Mouse (Mus musculus) gastrocnemius, postnatal 36 days (tissue): ENCODE data around the gene Hist1h2bq. TPM values are rescaled to one million over a fixed set of nuclear protein-coding genes. Genes with fewer than 3 reads are reported as not detected.

Experiments
- DNase-seq, 2 experiments: peaks; one replicate each; pipeline ENCODE4 v3.0.0; 2022
- intact Hi-C: fragments of 180-260 bp; cut with DNase I; formaldehyde crosslinking; loops from one replicate; pipeline ENCODE4 v1.15.1; 2025
- total RNA-seq, 2 experiments: library from RNA; stranded (reverse); gene quantifications; 2 replicates each; pipeline ENCODE4 v1.2.3; 2021

Hist1h2bq gene
- total RNA-seq, 2 experiments from 2014 or later: 18.8 to 22.7 TPM

GRCm38 (mm10) chr13:21790601-21791283 lies 19.3 kb downstream of the Hist1h2bq start:
- DNase-seq: no peak
- intact Hi-C loops: no loop called here

GRCm38 (mm10) chr13:21789925-21790324 lies 20.1 kb downstream of the Hist1h2bq start:
- no peak for DNase-seq
- intact Hi-C loops: loop anchor here (10.0 kb wide), 1 partner anchor 75 kb away; the partner anchor contains the start of genes Hist1h2ai, Hist1h2bl and Hist1h3h

- intact Hi-C loops: loop anchor here (10.0 kb wide), 1 partner anchor 73 kb away; the partner anchor contains the start of genes Hist1h2ai, Hist1h2bl and Hist1h3h
- no peak for DNase-seq
Measured at GRCm38 (mm10) chr13:21787760-21788593, 22.0 kb downstream of the Hist1h2bq start.

GRCm38 (mm10) chr13:21786899-21787629 lies 22.9 kb downstream of the Hist1h2bq start, which contains the start of the genes Hist1h2an and Hist1h2bp:
TSS of gene Hist1h2an (minus strand) at chr13:21787218.
TSS of gene Hist1h2bp (plus strand) at chr13:21787461.
- DNase-seq: peak; percentile 62 to 70
- intact Hi-C loops: loop anchor here (10.0 kb wide), 1 partner anchor 72 kb away; the partner anchor contains the start of genes Hist1h2ai, Hist1h2bl and Hist1h3h

GRCm38 (mm10) chr13:21786189-21786898 lies 23.7 kb downstream of the Hist1h2bq start:
- intact Hi-C loops: loop anchor here (10.0 kb wide), 1 partner anchor 72 kb away; the partner anchor contains the start of genes Hist1h2ai, Hist1h2bl and Hist1h3h

GRCm38 (mm10) chr13:21784311-21784710 lies 25.7 kb downstream of the Hist1h2bq start:
- intact Hi-C loops: loop anchor here (10.0 kb wide), 1 partner anchor 70 kb away; the partner anchor contains the start of genes Hist1h2ai, Hist1h2bl and Hist1h3h
- DNase-seq: no peak

More at GRCm38 (mm10) chr13:21786189-21786898, 23.7 kb downstream of the Hist1h2bq start:
- no peak for DNase-seq

GRCm38 (mm10) chr13:21783734-21784161 lies 26.2 kb downstream of the Hist1h2bq start:
- intact Hi-C loops: loop anchor here (10.0 kb wide), 1 partner anchor 69 kb away; the partner anchor contains the start of genes Hist1h2ai, Hist1h2bl and Hist1h3h
- no peak for DNase-seq

- intact Hi-C loops: loop anchor here (10.0 kb wide), 1 partner anchor 68 kb away; the partner anchor contains the start of genes Hist1h2ai, Hist1h2bl and Hist1h3h
- DNase-seq: peak in 1 of 2 experiments; percentile 22
Measured at GRCm38 (mm10) chr13:21783255-21783617, 26.8 kb downstream of the Hist1h2bq start, which contains the start of gene Hist1h3i. TSS of gene Hist1h3i (minus strand) at chr13:21783370.

- DNase-seq: peak in 1 of 2 experiments; percentile 15
- intact Hi-C loops: loop anchor here (10.0 kb wide), 1 partner anchor 68 kb away; the partner anchor contains the start of genes Hist1h2ai, Hist1h2bl and Hist1h3h
Measured at GRCm38 (mm10) chr13:21782361-21783254, 27.4 kb downstream of the Hist1h2bq start.

- intact Hi-C loops: loop anchor here (10.0 kb wide), 1 partner anchor 67 kb away; the partner anchor contains the start of genes Hist1h2ai, Hist1h2bl and Hist1h3h
- DNase-seq: no peak
Measured at GRCm38 (mm10) chr13:21781639-21782038, 28.4 kb downstream of the Hist1h2bq start.

- intact Hi-C loops: loop anchor here (10.0 kb wide), 1 partner anchor 66 kb away; the partner anchor contains the start of genes Hist1h2ai, Hist1h2bl and Hist1h3h
- no peak for DNase-seq
Measured at GRCm38 (mm10) chr13:21781021-21781555, 28.9 kb downstream of the Hist1h2bq start.

- intact Hi-C loops: loop anchor here (5.0 to 10.0 kb wide), 2 partner anchors 48 to 65 kb away; partner anchors contain the start of genes Hist1h2ai, Hist1h2bl and Hist1h3h
- DNase-seq: peak; percentile 16 to 27
Measured at GRCm38 (mm10) chr13:21779767-21780731, 29.9 kb downstream of the Hist1h2bq start, which contains the start of gene Hist1h1b. TSS of gene Hist1h1b (minus strand) at chr13:21780625.

GRCm38 (mm10) chr13:21778814-21779766 lies 30.9 kb downstream of the Hist1h2bq start:
- intact Hi-C loops: loop anchor here (5.0 kb wide), 1 partner anchor 47 kb away; no protein-coding TSS in a partner anchor
- peak; percentile 43 to 55 for DNase-seq
